Mouse (Mus musculus): Measurements from ENCODE around the gene Ryr2. TPM values are rescaled to one million over a fixed set of nuclear protein-coding genes. Genes with fewer than 3 reads are reported as not detected.

The Ryr2 gene
- polyA plus RNA-seq (2014; fragmentation: Illumina TruSeq; extraction: RNeasy Lipid Tissue Mini Kit (QIAGEN cat#74804); ENCODE audit: low read depth, low replicate concordance): 0.27 TPM

GRCm38 (mm10) chr13:12106662-12107632, at the start of gene Ryr2:
Gene Ryr2 (minus strand): TSS chr13:12106945.

Other genes with a start within 250 kb of the Ryr2 start
- gene Mtr, start 151.2 kb upstream of the Ryr2 start, polyA plus RNA-seq (2014; fragmentation: Illumina TruSeq; extraction: RNeasy Lipid Tissue Mini Kit (QIAGEN cat#74804); ENCODE audit: low read depth, low replicate concordance): 15.0 TPM
- gene Actn2, start 233.8 kb upstream of the Ryr2 start, polyA plus RNA-seq (2014; fragmentation: Illumina TruSeq; extraction: RNeasy Lipid Tissue Mini Kit (QIAGEN cat#74804); ENCODE audit: low read depth, low replicate concordance): not detected

Data from adipose tissue, adult 10 weeks (tissue).